Mouse (Mus musculus): Measurements from ENCODE around the gene Cdc42bpa.

The Cdc42bpa gene

DNA sequence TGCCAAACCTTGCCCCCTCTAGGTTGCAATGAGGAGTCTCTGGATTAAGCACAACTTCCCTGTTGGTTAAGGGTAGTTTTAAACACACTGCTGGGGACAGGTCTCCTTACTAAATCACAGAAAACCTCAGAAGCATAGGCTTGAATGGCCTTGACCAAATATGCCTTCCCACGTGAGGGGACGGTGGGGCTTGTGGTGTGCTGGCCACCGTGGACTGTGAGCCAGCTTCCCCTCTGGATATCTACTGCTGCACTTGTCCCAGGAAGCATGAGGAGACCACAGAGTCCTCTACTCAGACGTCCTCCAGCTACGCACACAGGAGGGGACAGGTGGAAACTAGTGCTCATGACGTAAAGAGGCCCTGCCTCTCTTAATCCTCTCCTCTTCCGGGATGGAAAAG is 202.7 kb downstream of the Cdc42bpa start:
- no peak for DNase-seq (ENCODE audit: low spot score in 2 of 2)

DNA sequence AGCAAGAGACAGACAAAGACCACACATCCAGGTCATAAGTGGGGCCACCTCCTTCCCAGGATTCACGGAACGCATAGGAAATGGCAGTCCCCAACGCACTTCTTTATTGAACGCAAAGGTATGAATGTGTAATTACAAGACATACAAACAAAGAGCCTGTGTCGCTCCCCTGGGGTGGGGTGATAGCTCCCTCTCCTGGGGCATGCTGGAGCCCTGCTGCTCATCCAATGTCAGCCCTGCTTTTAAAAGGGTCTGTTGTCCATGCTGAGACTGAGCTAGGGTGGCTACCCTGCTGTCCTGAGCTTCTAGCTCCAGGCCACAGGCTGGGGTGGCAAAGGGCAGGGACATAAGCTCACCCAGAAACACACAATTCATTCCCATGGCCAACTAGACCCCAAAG is 206.3 kb downstream of the Cdc42bpa start:
- DNase-seq (ENCODE audit: low spot score in 2 of 2): no peak

DNA sequence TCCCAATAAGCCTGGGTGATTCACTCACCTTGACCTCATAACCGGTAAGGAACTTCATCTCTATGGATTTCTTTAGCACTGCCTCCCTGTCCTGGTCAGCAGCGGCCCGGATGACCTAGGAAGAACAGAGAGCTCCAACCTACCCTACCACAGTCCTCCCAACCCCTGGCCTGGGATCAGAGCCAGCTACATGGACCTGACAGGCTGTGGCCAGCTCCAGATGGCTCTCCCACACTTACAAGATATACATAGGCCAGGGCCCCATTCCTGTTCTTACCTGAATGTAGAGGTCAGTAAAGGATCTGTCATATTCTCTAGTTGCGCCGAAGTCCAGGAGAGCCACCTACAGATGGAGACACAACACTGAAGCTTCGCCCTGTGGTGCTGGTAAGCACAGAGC is 208.0 kb downstream of the Cdc42bpa start:
- DNase-seq (ENCODE audit: low spot score in 2 of 2): no peak

DNA sequence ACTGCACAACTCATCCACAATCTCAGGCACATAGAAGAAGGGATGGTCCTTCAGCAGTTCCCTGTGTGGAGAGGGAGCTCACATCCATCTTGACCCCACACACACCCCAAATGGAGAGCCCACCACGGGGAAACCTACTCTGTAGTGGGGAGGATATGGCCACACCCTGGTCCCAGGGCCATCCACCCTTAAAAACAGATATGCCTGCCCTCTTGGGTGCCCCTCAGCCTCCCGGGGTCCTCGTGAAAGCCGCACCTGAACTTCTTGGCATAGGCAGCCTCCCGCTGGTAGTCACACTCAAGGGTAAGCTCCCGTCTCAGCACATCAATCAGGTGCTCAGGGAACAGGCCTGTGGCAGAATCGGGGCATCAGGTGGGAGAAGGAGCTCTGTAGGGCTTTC is 208.9 kb downstream of the Cdc42bpa start:
- DNase-seq (ENCODE audit: low spot score in 2 of 2): no peak

DNA sequence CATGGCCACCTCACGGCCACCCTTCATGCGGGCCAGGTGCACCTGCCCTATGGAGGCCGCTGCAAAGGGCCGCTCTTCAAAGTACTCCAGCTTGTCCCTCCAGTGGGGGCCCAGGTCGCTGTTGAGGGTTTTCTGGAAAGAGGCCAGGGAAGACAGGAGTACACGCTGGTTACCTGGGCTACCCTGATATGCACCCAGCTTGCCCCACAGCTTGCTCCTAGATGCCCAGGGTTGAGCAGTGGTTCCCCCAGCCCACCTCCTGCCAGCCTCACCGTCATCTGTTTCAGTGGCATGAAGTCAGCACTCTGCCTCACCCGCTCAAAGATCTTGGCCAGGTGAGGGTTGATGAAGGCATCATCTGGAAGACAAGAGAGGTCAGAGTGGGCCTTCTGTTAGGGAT is 209.8 kb downstream of the Cdc42bpa start:
- peak in 1 of 2 experiments; percentile 3 for DNase-seq (ENCODE audit: low spot score in 2 of 2)

DNA sequence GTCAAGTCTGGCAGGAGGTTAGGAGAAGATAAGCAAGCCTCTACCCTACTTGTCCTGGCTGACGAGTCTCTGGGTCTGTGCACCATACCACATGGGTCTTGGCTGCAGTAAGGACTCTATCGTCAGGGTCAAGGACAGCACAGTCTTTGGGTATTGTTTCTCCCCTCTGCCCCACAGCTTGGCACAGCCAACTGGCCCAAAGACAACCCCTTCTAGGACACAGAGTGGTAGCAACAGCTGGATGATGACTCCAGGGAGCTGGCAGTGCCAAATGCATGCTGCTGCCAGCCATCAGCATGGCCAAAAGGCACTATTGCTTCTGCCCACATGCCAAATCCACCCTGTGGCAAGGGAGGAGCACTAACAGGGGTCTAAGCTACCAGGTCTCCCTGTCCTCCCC is 211.6 kb downstream of the Cdc42bpa start:
- peak in 1 of 2 experiments; percentile 2 for DNase-seq (ENCODE audit: low spot score in 2 of 2)

DNA sequence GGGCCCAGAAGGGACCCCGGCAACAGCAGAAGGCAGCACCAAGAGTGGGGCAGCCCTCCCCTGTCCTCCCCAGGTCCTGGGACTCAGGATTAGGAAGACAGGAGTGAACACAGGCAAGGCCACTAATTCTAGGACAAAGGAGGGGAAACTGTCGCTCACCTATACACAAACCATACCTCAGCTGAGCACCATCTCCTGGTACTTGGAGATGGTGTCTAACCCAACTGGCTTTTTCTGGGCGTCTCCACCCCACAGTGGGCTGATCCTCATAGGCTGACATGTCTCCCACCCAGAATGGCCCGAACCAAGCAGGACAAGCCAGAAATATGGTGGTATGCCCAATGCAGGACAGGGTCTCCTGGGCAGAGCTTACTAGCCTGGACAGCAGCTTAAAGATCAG is 212.3 kb downstream of the Cdc42bpa start:
- DNase-seq (ENCODE audit: low spot score in 2 of 2): no peak

DNA sequence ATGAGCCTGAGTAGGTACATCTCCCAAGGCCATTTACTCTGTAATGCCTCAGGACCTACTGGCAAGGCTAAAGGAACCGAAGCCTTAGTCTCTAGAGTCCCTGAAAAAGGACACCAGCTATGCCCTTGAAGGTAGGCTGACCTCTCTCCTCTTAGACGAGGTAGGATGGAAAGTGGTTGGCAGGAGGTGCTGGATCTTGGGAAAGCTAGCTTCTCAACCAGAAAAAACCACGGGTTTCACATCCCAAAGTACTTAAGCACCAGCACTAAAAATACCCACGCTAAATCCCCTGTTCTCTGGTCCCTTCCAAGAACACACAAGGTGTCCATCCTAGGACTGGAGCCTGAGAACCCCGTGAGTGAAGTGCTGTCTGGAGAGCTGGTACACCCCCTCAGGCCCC is 212.7 kb downstream of the Cdc42bpa start:
- DNase-seq (ENCODE audit: low spot score in 2 of 2): no peak

DNA sequence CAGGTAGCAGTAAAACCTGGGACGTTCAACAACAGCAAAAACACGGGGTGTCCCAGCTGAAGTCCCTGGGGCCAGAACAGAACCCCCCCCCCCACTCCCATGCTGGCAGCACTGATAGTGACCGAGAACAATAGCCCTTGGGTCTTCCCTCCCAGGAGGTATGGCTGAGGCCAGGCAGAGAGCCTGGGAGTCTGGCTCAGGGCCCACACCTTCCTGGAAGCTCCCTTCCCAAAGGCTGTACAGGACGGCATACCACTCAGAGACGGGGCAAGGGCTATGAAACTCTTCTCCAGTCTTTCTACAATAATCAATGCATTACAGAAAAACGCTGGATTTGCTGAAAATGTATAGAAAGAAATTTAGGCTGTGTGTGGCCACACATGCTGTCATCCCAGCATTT is 214.4 kb downstream of the Cdc42bpa start:
- no peak for DNase-seq (ENCODE audit: low spot score in 2 of 2)

DNA sequence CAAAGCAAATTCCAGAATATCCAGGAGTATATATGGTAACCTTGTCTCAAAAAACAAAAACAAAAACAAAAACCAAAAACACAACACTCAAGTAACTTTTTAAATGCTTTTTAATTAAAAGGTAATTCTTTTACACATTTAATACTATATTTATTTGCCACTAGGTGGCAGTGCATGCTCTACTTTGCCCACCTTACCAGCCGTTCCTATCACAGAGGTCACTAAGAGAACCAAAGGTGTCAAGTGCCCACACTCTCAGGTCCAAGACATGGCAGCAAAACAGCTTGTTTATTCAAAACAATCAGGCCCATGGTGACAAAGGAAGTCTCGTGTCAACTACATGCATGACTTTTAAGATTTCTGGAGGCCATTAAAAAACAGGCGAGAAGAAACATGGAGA is 214.9 kb downstream of the Cdc42bpa start:
- no peak for DNase-seq (ENCODE audit: low spot score in 2 of 2)

DNA sequence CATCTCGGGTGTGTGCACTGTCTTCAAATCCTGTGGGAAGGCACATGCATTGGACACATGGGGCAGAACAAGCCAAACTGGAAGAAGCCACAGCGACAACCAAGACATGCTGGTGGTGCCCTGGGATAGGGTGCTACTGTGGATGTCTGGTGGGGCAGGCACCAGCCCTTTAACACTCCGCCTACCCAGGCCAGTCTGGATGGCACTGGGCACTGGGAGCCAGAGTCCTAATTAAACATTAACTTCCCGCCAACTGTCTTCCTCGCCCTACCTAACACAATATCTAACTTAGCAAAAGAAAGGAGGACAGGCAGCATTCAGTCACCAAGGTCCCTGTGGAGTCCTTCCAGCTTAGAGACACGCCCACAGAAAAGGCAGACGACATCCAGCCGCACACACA is 215.4 kb downstream of the Cdc42bpa start:
- DNase-seq (ENCODE audit: low spot score in 2 of 2): no peak

DNA sequence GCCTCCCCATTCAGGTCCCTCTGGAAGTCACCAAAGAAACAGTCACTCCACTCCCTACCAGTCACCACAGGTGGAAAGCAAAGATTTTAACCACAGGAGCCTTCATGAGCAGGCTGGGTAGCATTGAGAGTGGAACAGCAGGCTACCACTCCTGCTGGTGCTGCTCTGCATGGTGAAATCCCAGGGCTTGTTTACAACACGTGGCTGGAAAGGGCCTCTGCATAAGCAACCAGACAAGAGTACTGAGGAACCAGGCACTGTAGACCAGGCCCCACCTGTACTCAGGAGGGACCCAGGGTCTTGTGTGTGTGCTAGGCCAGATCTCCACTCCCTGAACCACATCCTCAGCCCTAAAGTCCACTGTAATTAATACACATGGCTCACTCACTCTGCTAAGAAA is 216.5 kb downstream of the Cdc42bpa start:
- no peak for DNase-seq (ENCODE audit: low spot score in 2 of 2)

DNA sequence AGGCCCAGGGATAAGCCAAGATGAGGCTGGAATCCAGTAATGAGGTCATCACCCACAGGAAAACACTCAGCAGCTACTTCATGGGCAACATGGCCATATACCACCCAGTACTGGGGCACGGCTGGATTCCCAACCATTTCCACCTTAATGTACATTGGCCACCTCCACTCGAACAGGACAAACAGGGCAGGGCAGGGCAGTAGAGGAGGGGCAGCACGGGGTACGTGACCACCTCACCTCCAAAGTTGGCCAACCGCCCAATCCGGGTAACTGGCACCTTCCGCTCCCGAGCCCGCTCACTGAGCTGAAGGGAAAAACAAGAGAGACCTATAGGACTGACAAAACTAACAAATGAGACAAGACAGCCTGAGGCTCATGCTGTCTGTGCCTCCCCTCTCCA is 218.1 kb downstream of the Cdc42bpa start:
- no peak for DNase-seq (ENCODE audit: low spot score in 2 of 2)

DNA sequence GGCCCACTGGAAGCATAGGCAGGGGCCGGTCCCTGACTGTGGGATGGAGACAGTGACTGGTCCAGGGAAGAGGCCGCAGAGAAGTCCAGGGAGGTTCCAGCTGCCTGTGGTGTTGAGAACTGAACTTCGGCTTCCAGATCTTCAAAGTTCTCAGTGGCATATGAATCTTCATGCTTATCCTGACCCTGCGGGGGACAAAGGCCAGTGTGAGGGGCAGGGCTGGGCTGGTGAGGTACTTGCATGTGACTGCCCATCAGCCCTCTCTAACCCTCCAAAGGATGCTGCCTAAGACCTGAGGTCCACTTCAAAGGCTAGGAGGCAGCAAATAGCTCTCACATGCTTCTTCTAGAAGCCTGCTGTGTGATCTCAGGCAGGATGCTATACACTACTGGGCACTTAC is 218.8 kb downstream of the Cdc42bpa start:
- DNase-seq (ENCODE audit: low spot score in 2 of 2): no peak

DNA sequence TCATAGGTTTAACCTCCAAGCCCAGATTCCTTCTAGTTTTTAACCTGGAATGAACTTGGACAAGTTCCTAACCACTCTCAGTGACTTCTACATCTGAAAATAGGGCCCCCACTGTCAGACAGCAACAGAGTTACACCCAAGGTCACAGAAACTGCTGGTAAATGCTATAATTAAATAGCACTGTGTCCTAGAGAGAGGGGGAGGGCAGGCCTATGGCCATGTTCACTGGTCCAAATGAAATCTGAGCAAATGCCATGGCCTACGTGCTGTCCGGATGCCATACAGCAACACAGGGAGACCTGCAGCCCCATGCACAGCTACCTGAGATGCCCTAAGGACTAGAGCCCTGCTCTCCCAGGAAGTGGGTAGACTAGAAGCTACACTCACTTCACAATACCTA is 219.6 kb downstream of the Cdc42bpa start:
- DNase-seq (ENCODE audit: low spot score in 2 of 2): no peak

DNA sequence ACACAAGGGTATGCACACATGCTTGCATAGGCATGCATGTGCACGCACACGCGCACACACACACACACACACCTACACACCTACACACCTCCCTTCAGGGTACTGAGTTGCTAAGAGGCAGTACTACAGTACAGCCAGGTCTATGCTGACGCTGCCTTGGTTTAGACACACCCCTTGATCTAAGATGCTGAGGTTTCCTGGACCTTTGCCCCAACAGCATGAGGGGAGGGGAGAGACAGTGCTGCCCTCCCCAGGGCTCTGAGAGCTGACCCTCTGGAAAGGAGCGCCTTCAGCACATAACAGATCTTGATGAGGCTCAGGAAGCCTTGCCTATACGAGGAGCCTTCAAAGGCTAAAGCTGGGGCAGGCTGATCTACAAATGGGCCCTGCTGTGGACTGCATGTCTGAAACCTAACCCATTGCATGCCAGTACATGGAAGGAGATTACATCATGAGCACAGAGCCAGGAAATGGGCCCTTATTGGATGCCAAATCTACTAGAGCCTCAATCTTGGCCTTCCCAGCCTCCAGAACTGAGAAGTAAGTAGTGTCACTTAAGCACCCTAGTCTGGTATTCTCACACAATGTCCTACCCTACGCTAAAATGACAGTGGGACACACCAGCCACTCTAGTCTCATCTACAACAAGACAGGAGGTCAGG is 221.2 kb downstream of the Cdc42bpa start:
- DNase-seq (ENCODE audit: low spot score in 2 of 2): no peak

DNA sequence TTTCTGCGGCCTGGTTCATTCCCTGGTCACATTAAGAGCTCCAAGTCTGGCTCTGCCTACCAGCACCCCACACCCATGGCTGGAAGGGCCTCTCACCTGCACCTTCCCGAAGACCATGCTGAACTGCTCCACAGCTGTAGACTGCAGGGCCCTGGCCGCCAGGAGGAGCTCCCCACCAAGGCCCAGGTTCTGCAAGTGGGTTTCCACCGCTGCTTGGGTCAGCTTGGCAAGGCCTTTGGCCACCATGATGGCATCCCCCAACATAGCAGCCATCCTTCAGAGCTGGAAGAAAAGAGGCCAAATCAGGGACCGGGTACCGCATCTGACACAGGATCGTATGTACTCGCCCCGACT is 221.7 kb downstream of the Cdc42bpa start:
- no peak for DNase-seq (ENCODE audit: low spot score in 2 of 2)

DNA sequence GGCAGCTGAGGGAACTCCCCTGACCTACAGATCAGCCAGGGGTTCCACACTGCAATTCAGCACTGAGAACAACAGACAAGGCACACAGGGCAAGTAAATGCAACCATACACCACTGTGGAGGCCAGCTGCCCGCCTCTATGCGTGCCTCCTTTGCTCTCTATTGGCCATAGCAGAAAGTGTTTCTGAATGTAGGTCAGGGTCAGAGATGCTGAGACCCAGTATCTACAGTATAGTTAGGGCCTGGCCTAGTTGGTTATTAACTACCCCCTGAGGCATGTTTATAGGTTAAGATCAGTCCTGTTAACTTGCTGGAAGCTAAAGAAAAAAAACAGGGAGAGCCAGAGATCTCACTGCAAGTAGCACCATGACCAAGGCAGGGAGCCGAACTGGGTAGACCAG is 222.5 kb downstream of the Cdc42bpa start:
- no peak for DNase-seq (ENCODE audit: low spot score in 2 of 2)

DNA sequence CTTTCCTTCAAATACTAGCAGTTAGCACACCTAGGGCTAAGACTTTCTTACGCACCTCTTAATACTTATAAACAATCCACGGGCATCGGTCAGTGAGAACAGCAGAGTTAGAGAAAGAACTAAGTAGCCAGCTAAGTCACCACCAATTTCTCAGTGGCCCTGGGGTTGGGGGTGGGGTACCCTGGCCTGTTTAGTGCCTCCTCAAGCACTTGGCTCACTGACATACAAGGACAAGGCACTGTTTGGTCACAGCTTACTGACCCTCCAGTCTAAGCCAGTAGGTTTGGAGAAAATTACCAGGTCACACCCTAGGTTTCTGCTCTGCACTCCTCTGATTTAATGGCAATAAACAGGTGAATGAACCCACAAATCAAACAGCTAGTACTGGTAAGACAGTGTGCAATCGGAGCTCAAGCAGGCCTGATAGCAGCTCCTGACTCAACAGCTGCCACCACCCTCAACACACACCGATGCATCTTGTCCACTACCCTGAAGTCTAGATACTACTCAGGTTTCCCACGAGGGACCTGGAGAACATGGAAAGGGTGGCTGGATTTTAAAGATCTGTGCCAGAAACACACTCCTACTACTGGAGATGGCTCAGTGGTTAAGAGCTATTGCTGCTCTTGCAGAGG is 223.4 kb downstream of the Cdc42bpa start:
- DNase-seq (ENCODE audit: low spot score in 2 of 2): no peak

DNA sequence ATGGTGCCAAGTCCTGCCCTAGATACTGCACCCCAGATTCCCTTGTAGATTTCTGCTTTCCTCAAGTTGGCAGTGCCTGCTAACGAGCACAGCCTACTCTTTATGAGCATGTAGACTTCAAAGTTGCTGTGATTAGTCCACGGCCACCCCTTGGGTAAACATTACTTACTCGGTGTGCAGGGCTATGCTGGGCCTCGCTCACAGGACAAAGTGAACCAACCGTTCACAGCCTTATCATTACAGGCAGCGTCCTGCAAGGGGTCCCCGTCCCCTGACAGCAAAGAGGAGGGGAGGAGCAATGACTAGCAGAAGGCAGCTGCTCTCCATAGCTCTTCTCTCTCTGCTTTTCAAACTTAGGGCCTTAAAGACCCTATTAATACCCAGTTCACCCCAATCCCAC is 224.5 kb downstream of the Cdc42bpa start:
- no peak for DNase-seq (ENCODE audit: low spot score in 2 of 2)

DNA sequence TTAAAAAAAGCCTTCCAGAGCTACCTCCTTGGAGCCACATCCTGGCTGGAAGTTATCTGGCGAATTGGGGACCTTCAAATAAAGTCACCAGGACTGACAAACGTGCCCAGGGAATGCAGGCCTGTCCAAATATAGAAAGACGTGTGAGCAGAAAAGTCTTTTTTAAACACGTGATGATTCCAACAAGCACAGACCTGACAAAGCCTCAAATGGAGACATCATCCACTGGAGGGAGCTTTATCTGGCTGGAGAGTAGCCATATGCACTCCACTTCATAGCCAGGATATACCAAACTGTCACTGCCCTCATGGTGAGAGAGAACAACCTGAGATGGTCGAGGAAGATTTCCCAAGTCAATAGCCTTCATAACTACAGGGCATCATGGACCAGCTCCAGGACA is 225.6 kb downstream of the Cdc42bpa start:
- no peak for DNase-seq (ENCODE audit: low spot score in 2 of 2)

DNA sequence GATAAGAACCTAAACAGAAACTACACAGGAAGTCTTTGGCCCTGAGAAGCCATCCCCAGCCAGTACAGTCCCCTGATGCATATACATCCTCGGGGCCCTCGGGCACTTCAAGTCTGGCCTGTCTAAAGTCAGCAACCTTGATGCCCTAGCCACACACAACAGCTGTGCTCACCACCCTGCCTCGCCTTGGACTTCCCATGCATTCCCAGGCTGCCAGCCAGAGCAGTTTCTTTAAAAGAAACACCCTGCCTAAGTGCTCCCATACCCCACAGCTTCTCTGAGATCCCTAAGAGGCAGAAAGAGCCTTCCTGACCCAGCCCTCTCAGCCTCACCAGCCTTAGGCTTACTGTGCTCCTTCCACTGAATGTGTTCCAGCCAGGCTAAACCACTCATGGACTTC is 226.1 kb downstream of the Cdc42bpa start:
- DNase-seq (ENCODE audit: low spot score in 2 of 2): no peak

DNA sequence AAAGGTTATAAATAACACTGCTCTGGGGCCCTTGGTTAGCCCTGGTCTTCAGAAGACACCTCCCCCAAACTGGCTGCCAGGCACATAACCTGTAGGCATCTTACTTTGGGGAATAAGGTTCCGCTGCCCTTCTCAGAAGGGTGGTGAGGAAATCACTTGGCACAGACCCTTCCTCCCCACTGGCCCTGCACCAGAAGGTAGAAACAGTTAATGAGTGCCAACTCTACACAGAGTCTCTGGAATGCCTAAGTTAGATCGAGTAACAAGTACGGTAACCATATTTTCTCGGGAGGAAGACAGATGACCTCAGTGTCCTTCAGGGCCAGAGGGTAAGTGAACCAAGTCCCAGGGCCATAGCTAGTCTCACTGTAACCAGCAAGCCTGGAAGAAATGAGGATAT is 228.7 kb downstream of the Cdc42bpa start:
- no peak for DNase-seq (ENCODE audit: low spot score in 2 of 2)

DNA sequence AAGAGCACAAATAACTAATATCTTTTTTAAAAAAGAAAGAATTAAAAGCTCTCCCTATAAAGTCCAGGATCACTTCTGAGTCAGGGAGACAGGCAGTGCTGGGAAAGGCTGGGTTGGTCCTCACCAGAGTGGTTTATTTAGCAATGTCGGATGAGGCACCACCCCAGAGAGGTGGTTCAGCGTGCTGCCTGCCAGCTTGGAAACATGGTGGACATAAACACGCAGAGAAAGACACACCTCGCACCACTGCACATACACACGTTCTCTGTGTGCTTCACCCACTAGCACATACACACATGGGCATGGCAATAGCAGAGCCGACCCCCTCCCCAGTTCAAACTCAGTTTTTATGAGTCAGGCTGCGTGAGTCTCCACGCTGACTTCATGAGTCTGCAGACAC is 230.8 kb downstream of the Cdc42bpa start:
- no peak for DNase-seq (ENCODE audit: low spot score in 2 of 2)

Measured in frontal cortex, postnatal 14 days (tissue).